Mouse (Mus musculus) forebrain, embryonic 14.5 days (tissue): ENCODE results near the gene Hoxb9. TPM values are rescaled to one million over a fixed set of nuclear protein-coding genes. Genes with fewer than 3 reads are reported as not detected.

Source experiments
- ATAC-seq: fragments of 200-750 bp; cut with Nextera tagmentation; 2 replicates; pipeline ENCODE4 v1.8.0; 2017; ENCODE audit warnings: mild to moderate bottlenecking, moderate library complexity
- DNase-seq: peaks from one replicate; pipeline ENCODE4 v3.0.0-alpha.2; 2015; ENCODE audit warnings: low spot score
- H3K27ac ChIP-seq: fragments of 300-500 bp; sonication (generic); 2 replicates; pipeline ENCODE4 v1.5.1; 2014; ENCODE audit warnings: low read depth, mild to moderate bottlenecking, control low read depth, low read length, moderate library complexity
- H3K27me3 ChIP-seq: fragments of 300-500 bp; sonication (generic); replicated peaks from 2 replicates; pipeline ENCODE4 v1.6.1; 2014; ENCODE audit warnings: low read length, control low read depth, mixed read lengths; ENCODE audit not compliant: control insufficient read depth, insufficient read depth
- H3K36me3 ChIP-seq: fragments of 300-500 bp; sonication (generic); 2 replicates; pipeline ENCODE4 v1.6.1; 2014; ENCODE audit warnings: low read length, control low read depth; ENCODE audit not compliant: control insufficient read depth, insufficient read depth
- H3K4me1 ChIP-seq: fragments of 300-500 bp; sonication (generic); 2 replicates; pipeline ENCODE4 v1.6.1; 2014; ENCODE audit warnings: antibody characterized with exemption, low read length, control low read depth; ENCODE audit not compliant: control insufficient read depth, insufficient read depth
- H3K4me2 ChIP-seq: fragments of 300-500 bp; sonication (generic); 2 replicates; pipeline ENCODE4 v1.6.1; 2014; ENCODE audit warnings: mild to moderate bottlenecking, control low read depth, low read length
- H3K4me3 ChIP-seq: fragments of 300-500 bp; sonication (generic); 2 replicates; pipeline ENCODE4 v1.5.1; 2014; ENCODE audit warnings: low read depth, low read length, control low read depth
- H3K9ac ChIP-seq: fragments of 300-500 bp; sonication (generic); 2 replicates; pipeline ENCODE4 v1.6.1; 2014; ENCODE audit warnings: mild to moderate bottlenecking, low read length, control low read depth, moderate library complexity
- H3K9me3 ChIP-seq: fragments of 300-500 bp; sonication (generic); replicated peaks from 2 replicates; pipeline ENCODE4 v1.6.1; 2016; ENCODE audit warnings: low read length, control low read depth, mixed read lengths; ENCODE audit not compliant: control insufficient read depth
- WGBS: fragments of 180-500 bp; shearing (Covaris S2); extraction: QIAGEN DNeasy Blood & Tissue Kit; methylation state at CpG from one replicate; pipeline ENCODE4 v1.1.7; 2014; 5-methylcytosine and 5-hydroxymethylcytosine counted together
- polyA plus RNA-seq: library from polyadenylated mRNA; unstranded; fragments of >200 nt; fragmentation: Nextera tagmentation; extraction: Ambion mirVana; gene quantifications from 2 replicates; pipeline ENCODE4 v1.2.1, GENCODE M21; 2014

The Hoxb9 gene
- polyA plus RNA-seq, result not detected in 2 replicates

DNA sequence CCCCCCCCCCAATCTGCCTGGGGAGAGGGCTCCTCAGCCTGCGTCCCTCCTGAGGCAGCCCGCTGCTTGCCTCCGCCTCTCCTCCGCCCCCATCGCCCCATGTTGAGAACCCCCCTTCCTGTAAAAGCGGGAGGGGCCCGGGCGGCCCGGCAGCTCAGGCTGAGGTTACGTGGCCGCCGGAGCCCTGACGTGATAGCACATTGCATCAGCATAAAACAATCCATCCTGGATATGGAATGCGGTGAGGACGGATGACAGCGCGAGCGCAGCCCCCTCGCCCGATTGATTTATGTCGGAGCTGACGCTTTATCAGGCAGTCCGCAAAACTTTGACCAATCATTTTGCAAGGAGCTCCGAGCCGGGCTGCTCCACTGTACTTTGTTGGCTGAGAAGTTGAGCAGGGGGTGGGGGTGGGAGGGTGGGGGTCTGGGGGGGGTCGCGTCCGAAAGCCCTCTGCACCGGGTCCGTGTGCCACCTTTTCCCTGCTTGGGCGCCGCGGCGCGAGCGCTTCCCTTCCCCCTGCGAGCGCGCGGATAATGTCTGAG is at the start of gene Hoxb9:
Gene Hoxb9, plus strand, starts transcription at position 462 of the 545 bp plus-strand sequence.
- H3K4me3 ChIP-seq, result no peak within 1 kb of the TSS
- no peaks in the 10 kb centered on the region for H3K4me1 ChIP-seq
- H3K27me3 ChIP-seq, result peaks cover 99% of the 10 kb centered on the region
- ATAC-seq, result no peak
- H3K9ac ChIP-seq, result no peak within 1 kb of the TSS
- H3K27ac ChIP-seq, result no peak within 1 kb of the TSS
- H3K36me3 ChIP-seq, result no peaks in the 10 kb centered on the region
- WGBS, result under 1% methylated on average over 39 of the region's 40 CpGs
- H3K9me3 ChIP-seq, result no peaks in the 10 kb centered on the region
- no peak for DNase-seq
- no peak within 1 kb of the TSS for H3K4me2 ChIP-seq

DNA sequence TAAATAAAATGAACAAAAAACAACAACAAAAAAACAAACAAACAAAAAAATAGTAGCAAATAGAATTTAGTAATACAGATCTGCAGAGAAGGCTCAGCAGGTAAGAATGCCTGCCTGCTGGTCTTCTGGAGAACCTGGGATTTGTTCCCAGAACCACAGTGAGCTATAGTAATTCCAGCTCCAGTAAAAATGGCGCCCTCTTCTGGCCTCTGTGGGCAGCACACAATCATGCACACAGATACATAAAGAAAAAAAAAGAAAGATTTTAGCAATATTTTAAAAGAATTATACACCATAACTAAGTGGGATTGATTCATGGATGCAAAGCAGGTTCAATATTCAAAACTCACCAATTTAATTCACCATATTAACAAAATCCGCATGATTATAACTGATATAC is 47.4 kb upstream of the Hoxb9 start:
- H3K4me2 ChIP-seq, result no peak overlapping the region
- DNase-seq, result no peak
- H3K27me3 ChIP-seq, result no peaks in the 10 kb centered on the region
- no peak overlapping the region for H3K4me3 ChIP-seq
- H3K27ac ChIP-seq, result no peak overlapping the region
- H3K4me1 ChIP-seq, result no peaks in the 10 kb centered on the region
- no peak overlapping the region for H3K9ac ChIP-seq
- H3K9me3 ChIP-seq, result no peaks in the 10 kb centered on the region
- ATAC-seq, result no peak
- WGBS, result 33% methylated on average over 2 of the region's 2 CpGs
- H3K36me3 ChIP-seq, result no peaks in the 10 kb centered on the region

DNA sequence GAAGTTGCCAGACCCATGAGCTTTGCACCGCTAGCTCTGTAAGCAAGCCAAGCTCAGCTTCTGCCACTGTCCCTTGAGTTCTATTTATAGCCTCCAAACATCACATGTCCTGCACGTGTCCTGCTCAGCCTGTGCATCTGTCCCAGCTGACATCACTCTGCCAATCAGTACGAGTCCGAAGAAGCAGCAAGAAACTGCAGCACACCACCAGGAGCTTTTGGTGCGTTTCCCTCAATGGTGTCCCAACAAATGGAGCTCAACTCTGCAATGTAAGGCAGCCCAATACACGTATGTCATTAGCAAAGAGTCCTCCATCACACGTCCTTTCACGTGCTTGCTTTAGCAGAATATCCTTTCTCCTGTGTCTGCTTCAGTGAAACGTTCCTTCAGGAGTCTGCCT is 43.6 kb upstream of the Hoxb9 start:
- no peak overlapping the region for H3K4me3 ChIP-seq
- DNase-seq (no peak), ATAC-seq (no peak)
- no peaks in the 10 kb centered on the region for H3K36me3 ChIP-seq
- H3K27me3 ChIP-seq, result no peaks in the 10 kb centered on the region
- 76% methylated on average over 9 of the region's 9 CpGs for WGBS
- no peaks in the 10 kb centered on the region for H3K9me3 ChIP-seq
- no peak overlapping the region for H3K9ac ChIP-seq
- no peak overlapping the region for H3K27ac ChIP-seq
- H3K4me2 ChIP-seq, result no peak overlapping the region
- H3K4me1 ChIP-seq, result no peaks in the 10 kb centered on the region

DNA sequence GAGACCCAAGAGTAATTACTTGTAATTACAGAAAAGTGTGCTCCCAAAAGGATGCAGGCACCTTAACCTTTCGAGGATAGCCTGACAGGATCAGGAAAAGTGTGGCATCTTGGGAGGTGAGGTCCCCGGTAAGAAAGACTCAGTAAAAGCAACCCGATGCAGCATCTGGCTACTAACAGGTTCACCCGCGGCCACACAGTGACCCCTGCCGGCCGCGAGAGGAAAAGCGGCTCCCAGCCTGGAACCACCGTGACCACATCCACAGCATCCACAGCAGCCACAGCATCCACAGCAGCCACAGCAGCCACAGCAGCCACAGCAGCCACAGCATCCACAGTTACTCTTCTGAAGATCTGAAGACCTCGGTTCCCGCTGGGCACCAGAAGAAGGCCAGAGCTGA is 36.4 kb upstream of the Hoxb9 start:
- H3K4me3 ChIP-seq, result no peak overlapping the region
- ATAC-seq, result no peak
- H3K9me3 ChIP-seq, result no peaks in the 10 kb centered on the region
- no peak overlapping the region for H3K4me2 ChIP-seq
- H3K4me1 ChIP-seq, result no peaks in the 10 kb centered on the region
- no peaks in the 10 kb centered on the region for H3K36me3 ChIP-seq
- no peak overlapping the region for H3K9ac ChIP-seq
- H3K27ac ChIP-seq, result no peak overlapping the region
- H3K27me3 ChIP-seq, result peaks cover 30% of the 10 kb centered on the region; the same call in 1 of the 2 replicates
- WGBS, result under 1% methylated on average over 12 of the region's 12 CpGs
- peak; percentile 50 for DNase-seq

DNA sequence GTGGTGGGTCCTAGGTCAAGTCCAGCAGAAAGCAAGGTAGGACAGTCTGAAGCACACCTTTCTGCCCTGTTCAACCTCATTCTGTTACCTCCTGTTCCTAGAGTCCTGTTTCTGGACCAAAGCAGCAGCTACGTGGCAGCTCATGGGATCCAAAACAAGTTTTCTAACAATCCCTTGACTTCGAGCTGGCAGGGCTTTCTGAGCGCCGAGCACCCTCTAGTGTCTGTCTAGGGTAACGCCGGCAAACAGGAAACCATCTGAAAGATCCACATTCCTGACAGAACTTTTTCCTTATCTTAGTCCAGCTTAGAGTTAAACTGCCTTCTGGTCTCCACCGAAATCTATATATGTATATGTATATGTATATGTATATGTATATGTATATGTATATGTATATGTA is 31.0 kb upstream of the Hoxb9 start:
- Histone ChIP-seq H3K4me2 (no peak overlapping the region), H3K27me3 (peaks cover 19% of the 10 kb centered on the region; the same call in 1 of the 2 replicates), H3K27ac (no peak overlapping the region), H3K4me1 (no peaks in the 10 kb centered on the region), H3K36me3 (no peaks in the 10 kb centered on the region), H3K9ac (no peak overlapping the region), H3K9me3 (no peaks in the 10 kb centered on the region), H3K4me3 (no peak overlapping the region)
- ATAC-seq (no peak), DNase-seq (peak; percentile 66)
- WGBS, result 3% methylated on average over 7 of the region's 7 CpGs

DNA sequence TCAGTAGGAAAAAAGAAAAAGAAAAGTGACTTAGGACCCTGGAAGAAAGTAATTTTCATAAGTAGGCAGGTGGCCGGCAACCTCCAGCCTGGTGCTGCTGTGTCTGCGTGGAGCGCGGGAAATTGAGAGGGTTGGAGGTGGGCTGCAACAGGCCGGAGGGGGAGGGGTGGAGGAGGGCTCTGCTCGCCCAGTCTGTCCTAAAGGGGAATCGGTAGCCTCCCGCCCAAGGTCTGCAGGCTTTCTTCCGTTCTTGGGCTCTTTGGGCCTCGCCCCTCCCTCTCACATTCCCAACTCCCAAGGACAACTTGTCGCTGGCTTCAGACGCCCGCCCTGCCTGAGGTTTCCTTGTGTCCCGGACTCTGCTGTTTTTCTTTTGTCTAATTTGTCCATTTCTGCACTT is 20.4 kb upstream of the Hoxb9 start:
- DNase-seq (no peak), ATAC-seq (no peak)
- Histone ChIP-seq H3K4me1 (no peaks in the 10 kb centered on the region), H3K36me3 (no peaks in the 10 kb centered on the region), H3K9ac (no peak overlapping the region), H3K4me3 (no peak overlapping the region), H3K4me2 (no peak overlapping the region), H3K27me3 (peaks cover 78% of the 10 kb centered on the region), H3K27ac (no peak overlapping the region), H3K9me3 (no peaks in the 10 kb centered on the region)
- 2% methylated on average over 14 of the region's 14 CpGs for WGBS

DNA sequence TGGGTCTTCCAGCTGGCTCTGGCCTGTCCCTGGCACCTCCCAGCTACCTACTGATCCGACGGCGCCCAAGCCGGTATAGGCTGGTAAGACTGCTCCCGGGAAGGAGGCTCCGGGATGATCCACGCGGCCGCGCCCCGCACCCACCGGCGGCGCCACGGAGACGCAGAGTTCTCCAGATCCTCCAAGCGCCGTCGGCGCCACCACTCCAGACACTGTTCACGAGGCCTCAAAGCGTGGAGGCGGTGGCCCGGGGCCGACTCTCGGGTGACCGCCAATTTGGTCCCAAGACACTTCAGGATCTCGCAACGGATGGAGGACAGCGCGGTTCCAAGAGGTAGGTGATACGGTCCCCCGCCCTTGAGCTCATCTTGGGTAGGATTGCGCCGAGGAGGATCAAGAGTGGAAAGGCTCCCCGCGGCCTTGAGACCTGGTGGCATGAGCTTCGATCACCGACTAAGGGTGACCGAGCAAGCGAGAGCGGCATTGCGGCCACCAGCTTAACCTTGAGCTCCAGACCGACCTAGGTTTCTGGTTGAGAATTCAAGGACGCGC is 19.7 kb upstream of the Hoxb9 start:
- WGBS, result 2% methylated on average over 46 of the region's 46 CpGs
- H3K27ac ChIP-seq, result no peak overlapping the region
- H3K36me3 ChIP-seq, result no peaks in the 10 kb centered on the region
- peaks cover 85% of the 10 kb centered on the region for H3K27me3 ChIP-seq
- H3K4me3 ChIP-seq, result no peak overlapping the region
- DNase-seq (no peak), ATAC-seq (no peak)
- H3K4me1 ChIP-seq, result no peaks in the 10 kb centered on the region
- no peak overlapping the region for H3K9ac ChIP-seq
- H3K4me2 ChIP-seq, result no peak overlapping the region
- H3K9me3 ChIP-seq, result no peaks in the 10 kb centered on the region

DNA sequence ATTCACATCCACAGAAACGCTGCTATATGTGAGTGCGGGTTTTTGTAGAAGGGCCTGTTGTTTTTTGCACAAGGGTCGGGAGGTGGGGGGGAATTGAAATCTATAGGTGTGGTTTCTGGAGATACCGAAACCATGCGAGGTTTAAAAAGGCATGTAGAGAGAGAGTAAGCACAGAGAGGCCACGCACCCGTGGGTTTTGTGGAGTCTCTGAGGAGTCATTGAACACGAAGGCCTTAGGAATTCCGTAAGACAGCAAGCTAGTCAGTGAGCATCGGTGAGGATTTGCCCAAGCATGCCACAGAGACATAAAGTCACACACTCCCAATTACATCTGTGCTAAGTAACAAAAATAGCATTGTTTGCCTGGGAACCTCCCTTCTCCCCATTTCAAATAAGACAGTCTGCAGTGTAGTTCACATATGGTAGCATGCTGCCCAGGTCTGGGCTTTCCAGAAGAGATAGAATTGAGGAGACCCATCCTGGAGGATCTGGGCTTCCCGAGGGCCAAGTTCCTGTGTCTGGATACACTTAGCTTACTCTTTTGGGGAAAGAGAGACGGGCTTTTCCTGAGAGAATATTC is 18.6 kb upstream of the Hoxb9 start:
- no peaks in the 10 kb centered on the region for H3K36me3 ChIP-seq
- peaks cover 91% of the 10 kb centered on the region for H3K27me3 ChIP-seq
- H3K4me3 ChIP-seq, result no peak overlapping the region
- 2% methylated on average over 12 of the region's 12 CpGs for WGBS
- H3K9me3 ChIP-seq, result no peaks in the 10 kb centered on the region
- DNase-seq, result no peak
- no peaks in the 10 kb centered on the region for H3K4me1 ChIP-seq
- ATAC-seq, result no peak
- no peak overlapping the region for H3K9ac ChIP-seq
- no peak overlapping the region for H3K4me2 ChIP-seq
- H3K27ac ChIP-seq, result no peak overlapping the region

DNA sequence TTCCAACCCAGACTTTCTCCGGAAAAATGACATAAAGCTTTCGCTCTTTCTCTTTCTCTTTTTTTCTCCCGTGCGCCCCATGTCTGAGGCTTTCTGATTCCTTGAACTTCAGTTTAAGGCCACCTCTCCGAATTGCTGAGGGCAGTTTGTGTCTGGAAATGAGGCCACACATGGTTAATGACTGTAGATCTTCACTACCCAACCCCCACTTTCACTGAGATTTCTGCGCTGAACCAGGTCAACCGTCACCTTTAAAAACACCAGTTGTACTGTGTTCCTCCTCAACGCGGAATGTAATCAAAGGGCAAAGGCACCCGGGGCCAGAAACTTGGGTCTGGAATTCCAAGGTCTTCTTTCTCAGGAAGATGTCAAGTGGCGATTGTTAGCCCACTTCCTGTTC is 17.0 kb upstream of the Hoxb9 start:
- DNase-seq (no peak), ATAC-seq (no peak)
- WGBS, result 2% methylated on average over 11 of the region's 11 CpGs
- H3K9ac ChIP-seq, result no peak overlapping the region
- H3K4me2 ChIP-seq, result no peak overlapping the region
- no peaks in the 10 kb centered on the region for H3K9me3 ChIP-seq
- H3K27me3 ChIP-seq, result peaks cover 99% of the 10 kb centered on the region
- no peaks in the 10 kb centered on the region for H3K36me3 ChIP-seq
- H3K4me3 ChIP-seq, result no peak overlapping the region
- H3K27ac ChIP-seq, result no peak overlapping the region
- no peaks in the 10 kb centered on the region for H3K4me1 ChIP-seq
